Mouse (Mus musculus): ENCODE results near the gene Aldh9a1.

Aldh9a1 gene

DNA sequence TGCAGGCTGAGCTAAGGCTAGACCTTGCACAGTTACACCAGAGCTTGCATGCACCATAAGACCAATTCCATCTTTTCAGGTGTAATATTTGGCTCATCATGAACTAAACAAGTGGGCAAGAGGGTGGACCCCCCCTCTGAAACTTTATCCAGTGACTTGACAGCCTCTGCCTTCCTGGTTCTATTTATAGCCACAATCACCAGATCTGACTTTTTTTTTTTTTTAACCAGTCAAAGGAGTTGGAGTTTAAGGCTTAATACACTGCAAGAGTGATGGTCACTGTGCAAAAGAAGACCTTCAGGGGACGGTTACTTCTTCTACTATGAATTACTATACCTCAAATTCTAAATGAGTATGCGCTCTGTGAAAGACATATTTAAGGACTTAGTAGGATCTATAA lies 35.4 kb downstream of the Aldh9a1 start:
- DNase-seq (ENCODE audit: low read depth), result no peak

DNA sequence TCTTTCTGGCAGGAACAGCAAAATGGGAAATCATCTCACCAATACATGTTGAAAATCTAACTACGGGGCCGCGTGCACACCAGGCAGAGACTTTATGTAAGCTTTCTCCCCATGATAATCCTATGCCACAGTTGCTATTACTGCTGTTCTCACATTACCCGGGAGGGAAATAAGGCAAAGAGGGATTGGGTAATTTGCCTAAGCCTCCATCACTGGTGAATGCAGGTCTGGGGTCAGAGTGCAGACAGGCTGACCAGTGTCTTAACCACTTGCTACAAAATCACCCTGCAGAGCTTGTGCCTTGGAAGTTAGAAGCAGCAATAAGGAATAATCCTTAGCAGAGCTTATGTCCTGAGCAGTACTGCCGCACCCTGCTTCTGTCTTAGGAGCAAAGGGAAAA lies 35.8 kb downstream of the Aldh9a1 start:
- DNase-seq (ENCODE audit: low read depth), result no peak

DNA sequence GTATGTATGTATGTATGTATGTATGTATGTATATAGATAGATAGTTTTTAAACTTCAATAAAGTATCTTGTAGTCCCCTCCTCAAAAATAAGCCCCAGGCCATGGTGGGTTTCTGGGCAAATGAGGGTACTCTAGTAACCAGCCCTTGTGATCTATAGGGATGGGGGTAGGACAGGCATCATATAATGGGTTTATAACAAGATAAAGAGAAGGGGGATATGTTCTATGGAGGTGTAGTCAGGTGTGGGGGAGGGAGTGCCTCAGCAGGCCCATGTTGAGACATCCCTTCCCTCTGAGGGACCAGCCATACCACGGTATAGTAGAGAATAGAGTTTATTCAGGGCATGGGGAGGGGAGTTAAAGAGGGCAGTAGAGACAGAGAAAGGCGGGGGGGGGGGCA lies 36.7 kb downstream of the Aldh9a1 start:
- DNase-seq (ENCODE audit: low read depth), result no peak

DNA sequence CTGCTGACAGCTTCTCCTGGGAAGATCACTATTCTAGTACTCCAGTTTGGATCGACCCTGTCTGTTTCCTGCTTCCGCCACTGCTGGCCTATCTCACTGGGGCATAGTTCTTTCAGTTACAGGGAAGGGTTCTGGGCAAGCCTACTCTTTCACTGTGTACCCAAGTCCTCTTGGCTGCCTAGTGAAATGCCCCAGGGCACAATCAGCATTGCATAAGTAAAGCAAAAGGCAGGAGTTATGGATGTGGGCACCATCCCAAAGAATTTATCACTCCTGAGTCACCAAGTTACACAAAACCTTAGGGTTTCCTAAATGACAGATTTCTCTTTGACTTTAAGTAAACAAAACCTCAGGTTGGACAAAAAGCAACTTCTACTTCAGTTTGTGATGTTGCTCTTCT lies 37.5 kb downstream of the Aldh9a1 start:
- no peak for DNase-seq (ENCODE audit: low read depth)

DNA sequence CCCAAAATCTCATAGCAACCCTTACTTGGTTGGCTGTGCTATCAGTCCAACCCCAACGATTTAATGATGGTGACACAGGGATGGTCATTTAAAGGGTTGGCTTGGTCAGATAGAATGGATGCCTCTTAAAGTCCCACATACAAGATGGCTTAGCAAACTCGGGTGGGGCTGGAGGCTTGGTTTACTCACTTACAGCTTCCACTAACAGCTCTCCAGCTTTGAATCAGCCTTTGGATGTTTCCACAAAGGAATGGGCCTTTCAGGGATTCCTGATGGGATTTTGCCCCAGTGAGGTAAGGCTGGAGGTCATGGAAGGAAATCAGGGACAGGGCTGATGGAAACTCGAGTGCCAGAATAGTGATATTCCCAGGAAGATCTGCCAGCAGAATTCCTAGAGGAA lies 38.0 kb downstream of the Aldh9a1 start:
- no peak for DNase-seq (ENCODE audit: low read depth)

DNA sequence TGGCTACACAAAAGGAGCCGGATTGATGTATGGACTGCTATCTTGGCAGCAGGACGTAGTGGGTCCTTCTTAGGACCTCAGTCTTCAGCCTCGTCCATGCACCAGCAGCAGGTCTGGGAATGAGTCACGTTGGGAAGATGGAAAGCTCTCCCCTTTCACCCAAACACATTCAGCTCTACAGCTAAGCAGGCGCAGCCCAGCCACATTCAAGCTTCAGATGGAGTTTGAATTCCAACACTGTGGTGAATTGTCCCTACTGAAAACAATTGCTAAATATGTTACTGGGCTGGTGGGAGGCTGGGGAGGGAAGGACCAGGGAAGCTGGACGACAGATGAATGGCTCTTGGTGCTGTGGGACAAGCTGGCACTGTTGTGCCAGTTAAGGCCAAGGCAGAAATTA lies 38.8 kb downstream of the Aldh9a1 start:
- DNase-seq (ENCODE audit: low read depth), result no peak

DNA sequence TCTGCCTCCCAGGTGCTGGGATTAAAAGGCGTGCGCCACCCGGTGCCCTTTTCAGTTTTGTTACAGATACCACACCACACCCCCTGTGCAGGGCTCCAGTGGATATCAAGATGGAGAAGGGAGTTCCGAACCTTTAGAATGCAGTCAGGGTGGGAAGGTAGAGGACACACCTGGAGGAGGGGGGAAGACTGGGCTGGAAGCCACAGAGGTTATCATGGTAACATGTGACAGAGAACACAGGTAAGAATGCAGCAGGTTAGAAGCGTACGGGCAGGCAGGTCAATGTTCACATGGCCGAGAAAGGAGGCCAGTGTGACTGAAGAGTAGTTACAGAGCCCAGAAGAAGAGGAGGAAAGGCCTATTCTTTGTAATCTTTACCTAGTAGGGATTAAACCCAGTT lies 39.8 kb downstream of the Aldh9a1 start:
- DNase-seq (ENCODE audit: low read depth), result no peak

DNA sequence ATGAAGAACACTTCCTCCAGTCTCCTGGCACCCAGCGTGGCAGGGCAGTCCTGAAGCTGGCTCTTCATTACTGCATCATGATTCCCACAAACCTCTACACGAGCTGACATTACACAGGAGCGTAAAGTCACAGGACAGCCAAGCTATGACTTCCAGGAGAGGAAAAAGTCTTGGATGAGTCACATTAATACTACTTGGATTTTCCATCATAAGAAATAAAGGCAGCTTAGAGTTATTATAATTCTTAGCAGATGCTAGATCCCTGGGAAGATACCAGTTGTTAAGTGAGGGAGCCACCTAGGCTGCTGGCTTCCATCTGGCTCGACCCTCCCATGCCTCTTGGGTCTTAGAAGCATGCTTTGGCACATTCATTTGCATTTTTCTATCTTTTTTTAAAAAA lies 40.6 kb downstream of the Aldh9a1 start:
- no peak for DNase-seq (ENCODE audit: low read depth)

DNA sequence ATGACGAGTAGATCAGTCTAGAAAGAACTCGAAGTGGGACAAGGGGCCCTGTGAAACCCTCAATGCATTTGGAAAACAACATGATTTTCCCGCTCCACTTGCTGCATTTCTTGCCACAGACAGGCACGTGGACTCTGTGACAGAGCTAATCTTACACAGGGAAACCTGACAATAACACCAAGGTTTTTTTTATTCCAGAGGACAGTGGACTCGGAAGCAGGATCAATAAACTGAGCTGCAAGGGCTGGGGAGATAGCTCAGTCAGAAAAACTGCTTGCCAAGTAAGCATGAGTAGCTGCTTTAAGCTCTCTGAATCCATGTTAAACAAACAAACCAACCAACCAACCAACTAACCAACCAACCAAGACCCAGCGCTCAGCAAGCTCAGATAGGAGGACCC lies 41.5 kb downstream of the Aldh9a1 start:
- no peak for DNase-seq (ENCODE audit: low read depth)

DNA sequence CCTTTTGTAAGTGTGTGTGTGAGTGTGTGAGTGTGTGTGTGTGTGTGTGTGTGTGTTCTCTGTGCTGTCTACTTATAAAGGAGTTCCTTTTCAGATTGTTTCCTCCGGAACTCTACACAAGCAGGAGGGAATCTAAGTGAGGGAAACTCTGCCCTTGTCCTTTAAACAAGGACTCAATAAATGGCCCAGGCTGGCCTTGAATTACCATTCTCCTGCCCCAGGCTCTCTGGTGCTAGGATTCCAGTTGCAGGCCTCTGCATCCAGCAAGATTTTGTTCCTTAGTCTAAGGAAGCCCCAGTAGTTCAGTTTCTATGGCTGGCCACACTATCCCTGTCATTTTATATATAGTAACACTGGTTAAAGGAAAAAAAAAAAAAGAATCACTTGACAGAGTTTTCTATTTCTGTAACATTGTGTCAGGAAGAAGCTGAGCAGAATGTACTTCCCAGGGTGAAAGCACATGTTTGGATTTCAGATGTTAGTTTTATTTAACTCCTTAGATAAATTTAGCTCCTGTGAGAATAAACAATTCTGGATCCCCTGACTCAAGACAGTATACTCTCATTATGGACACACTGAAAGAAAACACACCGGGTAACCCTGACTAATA lies 42.3 kb downstream of the Aldh9a1 start:
- no peak for DNase-seq (ENCODE audit: low read depth)

DNA sequence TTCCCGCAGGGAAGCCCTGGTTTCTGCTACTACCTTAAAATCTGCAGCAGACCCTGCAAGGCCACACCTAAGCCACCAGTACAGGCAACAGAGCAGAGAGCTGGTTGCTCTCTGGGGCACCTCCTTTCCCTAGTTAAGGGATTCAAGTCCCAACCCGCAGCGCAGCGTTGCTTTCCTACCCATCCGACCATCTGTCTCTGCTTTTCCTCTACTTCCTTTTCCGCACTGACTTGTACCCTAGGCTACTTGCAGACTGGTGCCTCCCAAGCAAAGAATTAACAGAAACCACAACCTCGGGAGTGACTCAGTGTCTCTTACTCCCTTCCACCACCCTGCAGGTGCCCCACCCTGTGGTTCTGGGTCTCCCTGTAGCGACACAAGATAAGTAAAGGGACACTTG lies 42.9 kb downstream of the Aldh9a1 start:
- DNase-seq (ENCODE audit: low read depth), result peak; percentile 59

DNA sequence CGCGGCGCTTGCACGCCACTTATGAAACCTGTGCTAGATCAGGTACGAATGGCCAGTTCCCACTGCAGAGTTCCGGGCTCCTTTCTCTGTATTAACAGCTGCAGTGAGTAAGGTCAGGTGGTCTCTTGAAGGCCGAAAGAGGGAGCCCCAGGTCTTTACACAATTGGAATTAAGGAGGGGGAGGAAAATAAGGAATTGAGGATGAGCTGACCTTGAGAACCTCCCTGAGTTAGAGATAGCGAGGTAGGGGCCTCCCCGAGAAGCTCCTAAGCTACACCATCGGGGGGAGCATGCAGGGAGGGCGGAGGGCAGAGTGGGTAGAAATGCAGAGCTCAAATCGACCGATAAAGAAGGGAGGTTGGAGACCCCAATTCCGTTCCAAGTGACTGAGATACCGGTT lies 43.5 kb downstream of the Aldh9a1 start:
- no peak for DNase-seq (ENCODE audit: low read depth)

DNA sequence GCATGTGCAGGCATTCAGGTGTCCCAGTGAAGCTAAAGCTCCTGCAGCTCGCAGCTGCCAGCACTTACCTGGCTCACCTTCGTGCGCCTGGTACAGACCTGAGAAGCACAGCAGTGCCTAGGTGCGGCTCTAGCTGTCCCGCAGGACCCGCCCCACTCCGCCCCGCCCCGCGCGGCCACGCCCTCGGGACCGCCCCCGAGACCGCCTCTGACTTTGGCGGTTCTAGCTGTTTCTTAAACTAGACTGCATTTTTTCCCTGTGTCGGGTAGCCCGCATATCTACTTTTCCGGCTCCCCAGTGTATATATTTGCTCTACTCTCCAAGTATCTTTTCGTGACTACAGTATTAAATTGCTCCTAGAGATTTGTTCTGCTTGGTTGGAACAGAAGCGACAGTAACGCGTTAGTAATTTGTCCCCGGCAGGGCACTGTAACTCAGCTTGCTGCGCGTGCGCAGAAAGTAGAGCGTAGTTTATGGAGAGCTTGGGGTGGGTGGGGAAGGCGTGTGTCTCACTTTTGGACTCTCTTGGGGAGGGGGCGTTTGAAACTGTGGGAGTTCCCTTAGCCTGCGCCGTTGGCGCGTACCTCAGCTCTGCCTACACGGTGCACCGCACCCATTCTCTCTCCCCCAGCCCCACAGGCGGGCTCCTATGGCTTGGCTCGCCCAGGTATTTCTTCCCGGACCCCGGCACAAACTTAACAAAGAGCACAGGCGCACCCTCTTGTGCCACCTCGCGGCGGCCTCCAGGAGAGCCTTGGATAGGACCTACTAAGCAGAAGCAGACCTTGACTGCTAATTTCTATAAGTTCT lies 44.1 kb downstream of the Aldh9a1 start, which contains the start of gene Mgst3:
Gene Mgst3, minus strand, starts transcription at position 159 of the 810 bp plus-strand sequence.
- DNase-seq (ENCODE audit: low read depth), result peak; percentile 96

DNA sequence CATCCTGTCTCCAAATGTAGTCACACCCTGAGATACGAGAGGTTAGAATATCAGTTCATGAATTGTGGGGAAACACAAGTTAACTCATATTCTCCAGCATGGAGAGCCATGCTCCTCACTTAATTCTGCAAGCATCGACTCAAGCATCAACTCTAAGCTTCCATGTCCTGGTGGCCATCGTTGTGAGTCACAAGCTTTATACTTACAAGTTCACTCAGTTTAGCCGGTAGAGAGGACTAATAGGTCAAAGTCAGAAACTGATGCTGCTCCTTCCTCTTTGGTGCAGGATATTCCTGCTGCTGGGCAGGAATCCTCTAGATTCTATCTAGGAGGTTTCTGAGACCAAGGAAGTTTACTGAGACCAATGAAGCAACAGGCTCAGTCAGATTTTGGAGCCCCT lies 55.4 kb downstream of the Aldh9a1 start:
- DNase-seq (ENCODE audit: low read depth), result no peak

DNA sequence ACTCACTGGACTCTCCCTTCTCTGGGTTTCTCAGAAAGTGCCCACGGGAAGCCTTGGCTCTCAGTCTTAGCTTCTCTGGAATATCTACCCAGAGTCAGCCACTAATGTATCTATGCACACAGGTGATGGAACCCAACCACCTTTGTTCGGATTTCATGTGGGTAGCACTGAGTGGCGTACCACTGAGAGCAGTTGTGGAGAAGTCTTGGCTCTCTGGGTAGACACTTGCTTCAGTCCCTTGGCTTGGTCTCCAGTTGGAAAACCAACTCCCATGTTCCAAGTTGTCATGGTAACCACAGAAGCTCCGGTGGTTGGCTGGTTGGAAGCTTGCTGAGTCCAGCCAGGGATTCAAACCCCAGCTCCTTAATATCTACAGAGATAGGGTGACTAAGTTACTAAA lies 59.8 kb downstream of the Aldh9a1 start:
- no peak for DNase-seq (ENCODE audit: low read depth)

DNA sequence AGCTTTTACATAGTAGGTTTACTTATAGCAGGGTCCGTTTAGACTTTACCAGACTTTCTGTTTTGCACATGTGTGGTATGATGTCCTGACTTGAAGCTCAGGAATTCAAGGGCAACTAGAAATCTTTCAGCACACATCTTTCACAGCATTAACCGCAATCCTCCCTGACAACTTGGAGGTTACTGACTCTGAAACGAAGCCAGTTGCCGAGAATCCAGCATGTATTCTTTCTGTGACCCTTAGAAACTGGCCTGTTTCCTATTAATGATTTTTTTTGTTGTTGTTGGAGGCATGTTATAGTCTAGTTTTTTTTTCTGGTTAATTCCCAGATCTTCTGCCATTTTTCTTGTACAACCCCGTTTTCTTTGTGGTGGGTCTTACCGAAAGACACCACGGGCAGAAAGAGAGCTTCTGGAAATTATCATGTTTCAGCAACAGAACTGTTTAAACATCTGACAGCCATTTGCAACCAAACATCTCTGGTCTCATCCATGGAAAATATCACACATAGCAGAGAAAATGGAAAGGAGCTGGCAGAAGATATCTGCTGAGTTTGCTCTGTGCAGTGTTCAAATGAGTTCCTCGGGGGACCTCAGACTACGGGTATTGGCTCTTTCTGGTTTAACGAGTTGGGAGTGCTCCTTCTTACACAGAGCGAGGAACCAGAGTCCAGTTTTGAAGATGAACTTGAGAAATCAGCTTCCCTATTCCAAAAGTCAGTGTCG lies 62.4 kb downstream of the Aldh9a1 start:
- DNase-seq (ENCODE audit: low read depth), result no peak

DNA sequence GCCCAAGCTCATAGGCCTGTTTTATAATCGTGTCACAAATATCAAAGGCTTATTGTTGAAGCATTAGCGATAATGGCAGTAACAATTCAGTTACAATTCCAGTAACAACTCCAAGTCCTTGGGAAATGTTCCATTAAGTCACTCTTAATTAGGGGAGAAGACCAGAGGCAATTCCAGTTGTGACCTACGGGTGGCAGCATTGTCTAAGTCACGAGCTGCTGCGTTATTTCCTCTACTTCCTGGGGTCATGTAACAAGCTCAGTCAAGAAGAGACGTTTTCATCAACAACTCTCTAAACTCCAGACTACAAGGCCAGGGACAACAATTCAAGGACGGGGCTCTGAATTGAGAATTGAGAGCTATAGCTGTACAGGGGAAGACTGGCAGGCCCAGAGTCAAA lies 65.1 kb downstream of the Aldh9a1 start:
- DNase-seq (ENCODE audit: low read depth), result peak; percentile 53
